Mouse (Mus musculus) midbrain, embryonic 11.5 days (tissue): ENCODE measurements at regions not wholly inside any gene's neighbourhood (a gene's known extent, or its start where the extent isn't known, plus 50 kb on each side); places are given as distances from the start of the nearest gene placed in this dataset.

Source experiments
- ATAC-seq: fragments of 200-750 bp; cut with Nextera tagmentation; 2 replicates; pipeline ENCODE4 v1.8.0; 2017; ENCODE audit warnings: moderate TSS enrichment, moderate library complexity; ENCODE audit not compliant: low FRiP score
- DNase-seq: peaks from one replicate; pipeline ENCODE4 v3.0.0; 2015; ENCODE audit warnings: low spot score; ENCODE audit errors: missing footprints
- H3K27ac ChIP-seq: fragments of 300-500 bp; sonication (generic); 2 replicates; pipeline ENCODE4 v1.5.1; 2014; ENCODE audit warnings: low read depth, low read length
- H3K27me3 ChIP-seq: fragments of 300-500 bp; sonication (generic); 2 replicates; pipeline ENCODE4 v1.6.1; 2014; ENCODE audit warnings: mild to moderate bottlenecking, low read length, moderate library complexity, mixed read lengths; ENCODE audit not compliant: control insufficient read depth, insufficient read depth
- H3K36me3 ChIP-seq: fragments of 300-500 bp; sonication (generic); 2 replicates; pipeline ENCODE4 v1.6.1; 2014; ENCODE audit warnings: mild to moderate bottlenecking, low read length, moderate library complexity, mixed read lengths; ENCODE audit not compliant: control insufficient read depth, insufficient read depth
- H3K4me1 ChIP-seq: fragments of 300-500 bp; sonication (generic); 2 replicates; pipeline ENCODE4 v1.6.1; 2014; ENCODE audit warnings: low read length; ENCODE audit not compliant: control insufficient read depth, insufficient read depth
- H3K4me2 ChIP-seq: fragments of 300-500 bp; sonication (generic); 2 replicates; pipeline ENCODE4 v1.6.1; 2014; ENCODE audit warnings: mild to moderate bottlenecking, moderate library complexity
- H3K4me3 ChIP-seq: fragments of 300-500 bp; sonication (generic); 2 replicates; pipeline ENCODE4 v1.5.1; 2014; ENCODE audit warnings: low read depth, low read length
- H3K9ac ChIP-seq: fragments of 300-500 bp; sonication (generic); 2 replicates; pipeline ENCODE4 v1.6.1; 2014; ENCODE audit warnings: low read length
- H3K9me3 ChIP-seq: fragments of 300-500 bp; sonication (generic); 2 replicates; pipeline ENCODE4 v1.6.1; 2016; ENCODE audit warnings: low read length; ENCODE audit not compliant: control insufficient read depth
- WGBS: fragments of 180-500 bp; shearing (Covaris S2); extraction: QIAGEN DNeasy Blood & Tissue Kit; methylation state at CpG from one replicate; pipeline ENCODE4 v1.1.7; 2014; 5-methylcytosine and 5-hydroxymethylcytosine counted together

GRCm38 (mm10) chr7:73192839-73193238 is 182.5 kb upstream of the Rgma start:
- H3K4me1 ChIP-seq, result peaks cover 31% of the 10 kb centered on the region
- no peaks in the 10 kb centered on the region for H3K36me3 ChIP-seq
- WGBS, result 53% methylated on average over 7 of the region's 7 CpGs
- no peak overlapping the region for H3K4me2 ChIP-seq
- ATAC-seq, result no peak
- H3K27me3 ChIP-seq, result no peaks in the 10 kb centered on the region
- no peak overlapping the region for H3K4me3 ChIP-seq
- peak overlapping the region; percentile 87 for H3K27ac ChIP-seq
- H3K9ac ChIP-seq, result peak overlapping the region; percentile 24; the same call in 1 of the 2 replicates
- H3K9me3 ChIP-seq, result no peaks in the 10 kb centered on the region; the same call in 1 of the 2 replicates
- peak; percentile 88 for DNase-seq

- DNase-seq (no peak), ATAC-seq (no peak)
- H3K4me2 ChIP-seq, result no peak overlapping the region
- no peak overlapping the region for H3K9ac ChIP-seq
- H3K27me3 ChIP-seq, result no peaks in the 10 kb centered on the region
- no peak overlapping the region for H3K27ac ChIP-seq
- peaks cover 20% of the 10 kb centered on the region for H3K4me1 ChIP-seq
- H3K36me3 ChIP-seq, result no peaks in the 10 kb centered on the region
- WGBS, result 76% methylated on average over 4 of the region's 4 CpGs
- peaks cover 2% of the 10 kb centered on the region; the same call in 1 of the 2 replicates for H3K9me3 ChIP-seq
- no peak overlapping the region for H3K4me3 ChIP-seq
Observed at GRCm38 (mm10) chr7:73195306-73195705, 180.0 kb upstream of the Rgma start.

- Histone ChIP-seq H3K4me3 (no peak overlapping the region), H3K4me2 (no peak overlapping the region), H3K27me3 (no peaks in the 10 kb centered on the region), H3K9ac (no peak overlapping the region), H3K9me3 (peaks cover 2% of the 10 kb centered on the region; the same call in 1 of the 2 replicates), H3K27ac (no peak overlapping the region), H3K4me1 (peaks cover 8% of the 10 kb centered on the region), H3K36me3 (no peaks in the 10 kb centered on the region)
- 79% methylated on average over 12 of the region's 12 CpGs for WGBS
- no peak for DNase-seq
- ATAC-seq, result peak; percentile 57
Observed at GRCm38 (mm10) chr7:73196851-73197531, 178.3 kb upstream of the Rgma start.

GRCm38 (mm10) chr7:73198069-73198468 is 177.2 kb upstream of the Rgma start:
- Histone ChIP-seq H3K9me3 (peaks cover 2% of the 10 kb centered on the region; the same call in 1 of the 2 replicates), H3K27ac (no peak overlapping the region), H3K4me2 (no peak overlapping the region), H3K36me3 (no peaks in the 10 kb centered on the region), H3K4me3 (no peak overlapping the region), H3K27me3 (no peaks in the 10 kb centered on the region), H3K4me1 (peaks cover under 1% of the 10 kb centered on the region), H3K9ac (no peak overlapping the region)
- 89% methylated on average over 5 of the region's 5 CpGs for WGBS
- DNase-seq, result no peak
- no peak for ATAC-seq

- Histone ChIP-seq H3K9ac (no peak overlapping the region), H3K4me1 (no peaks in the 10 kb centered on the region), H3K27ac (no peak overlapping the region), H3K4me3 (no peak overlapping the region), H3K27me3 (no peaks in the 10 kb centered on the region), H3K36me3 (no peaks in the 10 kb centered on the region), H3K4me2 (no peak overlapping the region), H3K9me3 (peaks cover 6% of the 10 kb centered on the region)
- ATAC-seq (no peak), DNase-seq (no peak)
- 88% methylated on average over 6 of the region's 6 CpGs for whole genome bisulfite sequencing
Observed at GRCm38 (mm10) chr7:73199967-73200366, 175.3 kb upstream of the Rgma start.

GRCm38 (mm10) chr7:73201330-73201729 is 174.0 kb upstream of the Rgma start:
- H3K36me3 ChIP-seq, result no peaks in the 10 kb centered on the region
- H3K9ac ChIP-seq, result no peak overlapping the region
- WGBS, result 79% methylated on average over 6 of the region's 6 CpGs
- no peak overlapping the region for H3K4me2 ChIP-seq
- ATAC-seq (no peak), DNase-seq (no peak)
- H3K9me3 ChIP-seq, result peaks cover 6% of the 10 kb centered on the region
- no peaks in the 10 kb centered on the region for H3K27me3 ChIP-seq
- H3K27ac ChIP-seq, result no peak overlapping the region
- no peak overlapping the region for H3K4me3 ChIP-seq
- H3K4me1 ChIP-seq, result peaks cover under 1% of the 10 kb centered on the region

- Histone ChIP-seq H3K9ac (no peak overlapping the region), H3K27ac (peak overlapping the region; percentile 91), H3K9me3 (peaks cover 4% of the 10 kb centered on the region), H3K4me1 (peaks cover 41% of the 10 kb centered on the region), H3K4me3 (no peak overlapping the region), H3K4me2 (no peak overlapping the region), H3K27me3 (no peaks in the 10 kb centered on the region), H3K36me3 (no peaks in the 10 kb centered on the region)
- 43% methylated on average over 7 of the region's 7 CpGs for WGBS
- ATAC-seq (no peak), DNase-seq (no peak)
Observed at GRCm38 (mm10) chr7:73206922-73207811, 168.1 kb upstream of the Rgma start.

GRCm38 (mm10) chr7:73208479-73208816 is 166.9 kb upstream of the Rgma start:
- ATAC-seq (peak; percentile 36), DNase-seq (peak; percentile 90)
- Histone ChIP-seq H3K9ac (peak overlapping the region; percentile 57), H3K4me1 (peaks cover 41% of the 10 kb centered on the region), H3K27ac (peak overlapping the region; percentile 91), H3K36me3 (no peaks in the 10 kb centered on the region), H3K27me3 (no peaks in the 10 kb centered on the region), H3K4me3 (no peak overlapping the region), H3K9me3 (peaks cover 4% of the 10 kb centered on the region), H3K4me2 (peak overlapping the region; percentile 22; the same call in 1 of the 2 replicates)
- 47% methylated on average over 4 of the region's 4 CpGs for WGBS
